Mouse (Mus musculus) embryonic facial prominence, embryonic 15.5 days (tissue): ENCODE measurements around the gene Alms1. TPM values are rescaled to one million over a fixed set of nuclear protein-coding genes. Genes with fewer than 3 reads are reported as not detected.

Experiments
- ATAC-seq: fragments of 200-750 bp; cut with Nextera tagmentation; 2 replicates; pipeline ENCODE4 v1.8.0; 2017; ENCODE audit warnings: low read depth, moderate TSS enrichment; ENCODE audit not compliant: insufficient number of reproducible peaks, low FRiP score, low TSS enrichment
- H3K27ac ChIP-seq: fragments of 300-500 bp; sonication (generic); replicated peaks from 2 replicates; pipeline ENCODE4 v1.5.1; 2015; ENCODE audit warnings: mild to moderate bottlenecking, inconsistent platforms
- H3K27me3 ChIP-seq: fragments of 300-500 bp; sonication (generic); 2 replicates; pipeline ENCODE4 v1.6.1; 2015; ENCODE audit warnings: inconsistent platforms
- H3K36me3 ChIP-seq: fragments of 300-500 bp; sonication (generic); 2 replicates; pipeline ENCODE4 v1.6.1; 2015; ENCODE audit warnings: mild to moderate bottlenecking, inconsistent platforms
- H3K4me1 ChIP-seq: fragments of 300-500 bp; sonication (generic); 2 replicates; pipeline ENCODE4 v1.6.1; 2015; ENCODE audit warnings: inconsistent platforms
- H3K4me2 ChIP-seq: fragments of 300-500 bp; sonication (generic); replicated peaks from 2 replicates; pipeline ENCODE4 v1.6.1; 2015; ENCODE audit warnings: mild to moderate bottlenecking, inconsistent platforms
- H3K4me3 ChIP-seq: fragments of 300-500 bp; sonication (generic); replicated peaks from 2 replicates; pipeline ENCODE4 v1.5.1; 2015; ENCODE audit warnings: mild to moderate bottlenecking, inconsistent platforms
- H3K9ac ChIP-seq: fragments of 300-500 bp; sonication (generic); 2 replicates; pipeline ENCODE4 v1.6.1; 2015; ENCODE audit warnings: inconsistent platforms
- H3K9me3 ChIP-seq: fragments of 300-500 bp; sonication (generic); replicated peaks from 2 replicates; pipeline ENCODE4 v1.6.1; 2016; ENCODE audit warnings: inconsistent platforms
- WGBS: fragments of 180-500 bp; shearing (Covaris S2); methylation state at CpG from one replicate; pipeline ENCODE4 v1.1.7; 2015; 5-methylcytosine and 5-hydroxymethylcytosine counted together
- polyA plus RNA-seq: library from polyadenylated mRNA; unstranded; fragments of >200 nt; fragmentation: Nextera tagmentation; extraction: Ambion mirVana; gene quantifications from 2 replicates; pipeline ENCODE4 v1.2.1, GENCODE M21; 2015

Gene Alms1
- 4.9 and 5.3 TPM in 2 replicates for polyA plus RNA-seq

- WGBS, result under 1% methylated on average over 58 of the region's 59 CpGs
- ATAC-seq, result peak; percentile 95
Observed at GRCm38 (mm10) chr6:85587396-85588143, at the start of gene Alms1. Alms1 (plus strand) TSS chr6:85587531.

GRCm38 (mm10) chr6:85543351-85544175 is 43.8 kb upstream of the Alms1 start:
- H3K9me3 ChIP-seq, result no peaks in the 10 kb centered on the region
- H3K4me3 ChIP-seq, result no peak overlapping the region
- ATAC-seq, result no peak
- H3K9ac ChIP-seq, result no peak overlapping the region
- no peak overlapping the region for H3K4me2 ChIP-seq
- H3K27ac ChIP-seq, result no peak overlapping the region
- no peaks in the 10 kb centered on the region for H3K36me3 ChIP-seq
- WGBS, result 73% methylated on average over 10 of the region's 10 CpGs
- H3K4me1 ChIP-seq, result 0 out of 2 replicates have a peak, but pooled peaks cover 10% of the 10 kb centered on the region
- H3K27me3 ChIP-seq, result no peaks in the 10 kb centered on the region

More at GRCm38 (mm10) chr6:85587396-85588143, at the start of gene Alms1:
- Histone ChIP-seq H3K36me3 (no peaks in the 10 kb centered on the region), H3K27me3 (no peaks in the 10 kb centered on the region), H3K4me2 (peak within 1 kb of the TSS; percentile 66), H3K9me3 (no peaks in the 10 kb centered on the region), H3K4me1 (peaks cover 19% of the 10 kb centered on the region; the same call in 1 of the 2 replicates), H3K27ac (peak within 1 kb of the TSS; percentile 74), H3K9ac (peak within 1 kb of the TSS; percentile 39), H3K4me3 (peak within 1 kb of the TSS; percentile 74)

DNA sequence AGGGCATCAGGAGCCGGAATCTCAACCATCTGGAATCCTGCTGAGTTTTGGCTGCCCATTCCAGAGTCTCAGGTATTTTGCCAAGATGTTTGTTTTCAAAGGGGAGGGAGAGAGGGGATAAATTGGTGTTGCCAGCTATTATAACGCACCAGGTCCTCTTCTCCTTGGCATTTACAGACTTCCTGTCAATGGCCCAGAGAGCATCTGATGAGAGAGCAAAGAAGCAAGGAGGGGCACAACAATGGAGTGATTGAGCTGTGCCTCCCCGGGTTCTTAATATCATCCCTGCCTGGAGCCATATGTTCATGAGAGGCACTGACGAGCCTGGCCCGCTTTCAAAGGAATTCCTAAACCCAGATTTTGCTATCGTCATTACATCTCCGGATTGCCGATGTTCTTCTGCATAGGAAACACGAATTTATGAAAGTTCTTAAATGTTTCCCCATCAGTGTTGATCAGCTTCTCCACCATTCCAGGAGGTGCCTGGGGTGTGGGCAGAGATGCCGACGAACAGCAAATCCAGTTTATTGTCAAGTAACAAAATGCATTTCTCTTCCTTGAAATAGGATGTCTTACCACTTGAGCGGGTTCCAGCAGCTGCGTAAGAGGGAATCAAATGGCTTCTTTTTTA is 43.0 kb upstream of the Alms1 start:
- Histone ChIP-seq H3K4me3 (no peak overlapping the region), H3K4me1 (0 out of 2 replicates have a peak, but pooled peaks cover 10% of the 10 kb centered on the region), H3K36me3 (no peaks in the 10 kb centered on the region), H3K4me2 (peak overlapping the region; percentile 31), H3K9ac (no peak overlapping the region), H3K27me3 (no peaks in the 10 kb centered on the region), H3K9me3 (no peaks in the 10 kb centered on the region), H3K27ac (no peak overlapping the region)
- WGBS, result 19% methylated on average over 13 of the region's 13 CpGs
- ATAC-seq, result no peak

DNA sequence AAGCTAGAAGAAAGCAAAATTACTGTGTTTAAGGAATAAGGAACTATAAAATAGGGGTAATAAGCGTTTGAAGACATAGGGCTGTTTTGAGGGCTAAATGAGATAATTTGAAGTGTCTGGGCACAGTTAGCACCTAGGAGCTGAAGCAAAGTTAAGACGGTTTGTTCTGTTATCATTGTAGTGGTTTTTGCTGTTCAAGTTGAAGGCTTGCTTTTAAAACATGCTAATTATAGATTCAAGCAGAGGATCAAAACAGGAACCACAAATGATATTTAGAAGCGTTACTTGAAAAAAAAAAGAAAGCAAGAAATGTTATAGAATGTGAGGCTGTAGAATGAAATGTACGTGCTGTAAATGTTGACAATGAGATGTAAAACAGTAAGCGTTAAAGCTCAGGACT is 39.7 kb upstream of the Alms1 start:
- 78% methylated on average over 5 of the region's 5 CpGs for WGBS

DNA sequence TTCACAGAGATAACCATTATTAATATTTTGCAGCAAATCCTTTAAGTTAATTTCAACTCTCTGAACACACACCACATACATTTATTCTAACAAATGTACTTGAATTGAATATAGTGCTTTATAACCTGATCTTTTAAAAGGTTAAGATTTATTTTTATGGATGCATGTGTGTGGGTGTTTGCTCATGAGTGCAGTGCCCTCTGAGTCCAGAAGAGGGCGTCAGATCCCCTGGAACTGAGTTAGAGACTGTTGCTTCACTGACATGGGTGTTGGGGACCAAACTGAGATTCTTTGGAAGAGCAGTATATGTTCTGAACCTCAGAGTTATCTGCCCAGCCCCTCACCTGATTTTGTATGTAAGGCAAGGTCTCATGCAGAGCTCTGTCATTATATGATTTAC is 25.0 kb upstream of the Alms1 start:
- H3K4me2 ChIP-seq, result no peak overlapping the region
- H3K36me3 ChIP-seq, result no peaks in the 10 kb centered on the region
- no peak overlapping the region for H3K4me3 ChIP-seq
- no peaks in the 10 kb centered on the region for H3K9me3 ChIP-seq
- H3K9ac ChIP-seq, result no peak overlapping the region
- H3K27me3 ChIP-seq, result no peaks in the 10 kb centered on the region
- ATAC-seq, result no peak
- H3K27ac ChIP-seq, result no peak overlapping the region
- WGBS, result 27% methylated on average over 1 of the region's 1 CpGs
- H3K4me1 ChIP-seq, result no peaks in the 10 kb centered on the region

More for the DNA sequence above, 39.7 kb upstream of the Alms1 start:
- no peaks in the 10 kb centered on the region for H3K36me3 ChIP-seq
- ATAC-seq, result no peak
- no peaks in the 10 kb centered on the region for H3K9me3 ChIP-seq
- no peak overlapping the region for H3K9ac ChIP-seq
- no peak overlapping the region for H3K4me2 ChIP-seq
- no peaks in the 10 kb centered on the region for H3K27me3 ChIP-seq
- no peak overlapping the region for H3K4me3 ChIP-seq
- H3K4me1 ChIP-seq, result 0 out of 2 replicates have a peak, but pooled peaks cover 10% of the 10 kb centered on the region
- no peak overlapping the region for H3K27ac ChIP-seq

DNA sequence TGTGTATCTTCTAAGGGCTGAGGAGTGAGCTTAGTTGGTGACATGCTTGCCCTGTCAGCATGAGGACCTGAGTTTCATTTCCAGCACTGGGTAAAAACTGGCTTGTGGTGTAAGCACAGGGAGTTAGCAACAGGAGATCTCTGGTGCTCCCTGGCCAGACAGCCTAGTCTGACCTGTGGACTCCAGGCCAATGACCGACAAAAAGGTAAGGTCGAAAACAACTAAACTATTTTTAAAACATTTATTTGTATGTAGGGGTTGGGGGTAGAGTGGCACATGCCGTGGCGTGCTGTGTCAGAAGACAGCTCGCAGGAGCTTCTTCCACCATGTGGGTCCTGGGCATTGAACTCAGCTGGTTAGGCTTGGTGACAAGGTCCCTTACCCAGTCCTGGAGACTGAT is 14.5 kb upstream of the Alms1 start:
- no peaks in the 10 kb centered on the region for H3K27me3 ChIP-seq
- no peak for ATAC-seq
- 88% methylated on average over 5 of the region's 5 CpGs for WGBS
- H3K27ac ChIP-seq, result no peak overlapping the region
- H3K36me3 ChIP-seq, result no peaks in the 10 kb centered on the region
- H3K4me3 ChIP-seq, result no peak overlapping the region
- H3K9me3 ChIP-seq, result no peaks in the 10 kb centered on the region
- no peaks in the 10 kb centered on the region for H3K4me1 ChIP-seq
- no peak overlapping the region for H3K9ac ChIP-seq
- H3K4me2 ChIP-seq, result no peak overlapping the region

GRCm38 (mm10) chr6:85581688-85582087 is 5.6 kb upstream of the Alms1 start:
- Histone ChIP-seq H3K27me3 (no peaks in the 10 kb centered on the region), H3K4me2 (no peak overlapping the region), H3K4me3 (no peak overlapping the region), H3K36me3 (no peaks in the 10 kb centered on the region), H3K9me3 (no peaks in the 10 kb centered on the region), H3K9ac (no peak overlapping the region), H3K4me1 (no peaks in the 10 kb centered on the region), H3K27ac (no peak overlapping the region)
- no peak for ATAC-seq
- 82% methylated on average over 5 of the region's 5 CpGs for WGBS

GRCm38 (mm10) chr6:85584612-85585011 is 2.7 kb upstream of the Alms1 start:
- Histone ChIP-seq H3K27ac (no peak overlapping the region), H3K9ac (no peak overlapping the region), H3K36me3 (no peaks in the 10 kb centered on the region), H3K9me3 (no peaks in the 10 kb centered on the region), H3K4me3 (no peak overlapping the region), H3K4me1 (peaks cover 13% of the 10 kb centered on the region; the same call in 1 of the 2 replicates), H3K27me3 (no peaks in the 10 kb centered on the region), H3K4me2 (no peak overlapping the region)
- ATAC-seq, result no peak
- WGBS, result 85% methylated on average over 4 of the region's 4 CpGs

- Histone ChIP-seq H3K9me3 (no peaks in the 10 kb centered on the region), H3K27me3 (no peaks in the 10 kb centered on the region), H3K36me3 (no peaks in the 10 kb centered on the region), H3K27ac (no peak overlapping the region), H3K4me2 (peak overlapping the region; percentile 66), H3K4me3 (peak overlapping the region; percentile 74), H3K4me1 (peaks cover 19% of the 10 kb centered on the region; the same call in 1 of the 2 replicates), H3K9ac (no peak overlapping the region)
- WGBS, result 31% methylated on average over 9 of the region's 9 CpGs
- no peak for ATAC-seq
Observed at GRCm38 (mm10) chr6:85586805-85587367, 445 bp upstream of the Alms1 start.

DNA sequence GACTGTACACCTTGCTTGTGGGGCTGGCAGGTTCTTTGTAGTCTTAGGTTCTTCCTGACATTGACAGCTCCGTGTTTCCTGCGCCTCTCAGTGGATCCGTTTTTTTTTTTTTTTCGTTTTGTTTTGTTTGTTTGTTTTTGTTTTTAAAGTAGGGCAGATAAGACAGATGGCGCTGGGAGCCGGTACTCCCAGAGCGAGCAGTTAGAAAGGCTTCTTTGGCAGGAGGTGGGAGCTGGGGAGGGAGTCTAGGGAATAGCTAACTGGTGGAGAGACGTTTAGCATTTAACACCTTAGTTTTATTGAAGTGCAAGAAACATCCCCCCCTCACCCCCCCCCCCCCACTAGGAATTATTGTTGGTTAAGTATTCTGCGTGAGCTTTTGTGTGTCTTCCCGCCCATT is 833 bp downstream of the Alms1 start:
- peak overlapping the region; percentile 66 for H3K4me2 ChIP-seq
- peak overlapping the region; percentile 39 for H3K9ac ChIP-seq
- peak overlapping the region; percentile 74; the same call in 1 of the 2 replicates for H3K27ac ChIP-seq
- H3K4me1 ChIP-seq, result peaks cover 19% of the 10 kb centered on the region; the same call in 1 of the 2 replicates
- H3K9me3 ChIP-seq, result no peaks in the 10 kb centered on the region
- H3K36me3 ChIP-seq, result no peaks in the 10 kb centered on the region
- no peaks in the 10 kb centered on the region for H3K27me3 ChIP-seq
- H3K4me3 ChIP-seq, result peak overlapping the region; percentile 74
- WGBS, result under 1% methylated on average over 10 of the region's 10 CpGs
- ATAC-seq, result no peak
